Mouse (Mus musculus) testis, adult 2 months (tissue): ENCODE measurements at regions not wholly inside any gene's neighbourhood (a gene's known extent, or its start where the extent isn't known, plus 50 kb on each side); places are given as distances from the start of the nearest gene placed in this dataset.
A peak's percentile ranks its signal among the peaks of the same experiment; 100 is the strongest.

Experiments used
- H3K27ac ChIP-seq: fragments of 200-500 bp; 2 replicates; pipeline ENCODE4 v1.5.1; 2012; ENCODE audit warnings: low read depth, low read length; ENCODE audit not compliant: control insufficient read depth, insufficient read depth
- H3K27me3 ChIP-seq: fragments of 200-500 bp; 2 replicates; pipeline ENCODE4 v1.6.1; 2012; ENCODE audit warnings: mild to moderate bottlenecking, low read length, moderate library complexity; ENCODE audit not compliant: control insufficient read depth, insufficient read depth
- H3K36me3 ChIP-seq: fragments of 200-500 bp; 2 replicates; pipeline ENCODE4 v1.6.1; 2012; ENCODE audit warnings: mild to moderate bottlenecking, low read length; ENCODE audit not compliant: control insufficient read depth, insufficient read depth
- H3K4me1 ChIP-seq: fragments of 200-500 bp; 2 replicates; pipeline ENCODE4 v1.6.1; 2012; ENCODE audit warnings: low read length; ENCODE audit not compliant: control insufficient read depth, insufficient read depth
- H3K4me3 ChIP-seq: fragments of 200-500 bp; 2 replicates; pipeline ENCODE4 v1.5.1; 2012; ENCODE audit warnings: low read depth, mild to moderate bottlenecking, low read length, moderate library complexity, mixed read lengths; ENCODE audit not compliant: control insufficient read depth
- CTCF ChIP-seq: fragments of 200-500 bp; IDR thresholded peaks from 2 replicates; pipeline ENCODE4 v1.5.1; 2012; ENCODE audit warnings: low read depth, mild to moderate bottlenecking, inconsistent platforms, low read length, moderate library complexity; ENCODE audit not compliant: control insufficient read depth, insufficient read depth, insufficient replicate concordance
- POLR2A ChIP-seq: fragments of 200-500 bp; IDR thresholded peaks from 2 replicates; pipeline ENCODE4 v1.6.1; 2012; ENCODE audit warnings: low read depth, mild to moderate bottlenecking, inconsistent platforms, low read length, moderate library complexity; ENCODE audit not compliant: control insufficient read depth

- Histone ChIP-seq H3K27ac (no peak overlapping the region), H3K27me3 (no peaks in the 10 kb centered on the region), H3K36me3 (no peaks in the 10 kb centered on the region), H3K4me3 (no peak overlapping the region), H3K4me1 (no peaks in the 10 kb centered on the region)
- TF ChIP-seq POLR2A: no peak
- no peak for TF ChIP-seq CTCF
Measured at GRCm38 (mm10) chr13:110556355-110557095, 161.7 kb downstream of the Plk2 start.

GRCm38 (mm10) chr13:110557930-110558727 is 163.3 kb downstream of the Plk2 start:
- H3K27ac ChIP-seq: no peak overlapping the region
- TF ChIP-seq POLR2A (no peak), CTCF (no peak)
- no peaks in the 10 kb centered on the region for H3K36me3 ChIP-seq
- H3K27me3 ChIP-seq: no peaks in the 10 kb centered on the region
- H3K4me1 ChIP-seq: no peaks in the 10 kb centered on the region
- H3K4me3 ChIP-seq: no peak overlapping the region

- no peaks in the 10 kb centered on the region; the same call in 1 of the 2 replicates for H3K4me1 ChIP-seq
- no peak overlapping the region for H3K4me3 ChIP-seq
- no peaks in the 10 kb centered on the region for H3K27me3 ChIP-seq
- TF ChIP-seq POLR2A: no peak
- no peak for TF ChIP-seq CTCF
- no peak overlapping the region for H3K27ac ChIP-seq
- H3K36me3 ChIP-seq: no peaks in the 10 kb centered on the region
Measured at GRCm38 (mm10) chr13:110560566-110560965, 165.7 kb downstream of the Plk2 start.

GRCm38 (mm10) chr13:110562499-110562898 is 167.7 kb downstream of the Plk2 start:
- TF ChIP-seq POLR2A: no peak
- no peak for TF ChIP-seq CTCF
- no peak overlapping the region for H3K4me3 ChIP-seq
- no peaks in the 10 kb centered on the region for H3K27me3 ChIP-seq
- no peaks in the 10 kb centered on the region for H3K36me3 ChIP-seq
- no peak overlapping the region for H3K27ac ChIP-seq
- H3K4me1 ChIP-seq: no peaks in the 10 kb centered on the region; the same call in 1 of the 2 replicates

GRCm38 (mm10) chr13:110562902-110563301 is 168.1 kb downstream of the Plk2 start:
- no peak overlapping the region for H3K27ac ChIP-seq
- TF ChIP-seq POLR2A: no peak
- TF ChIP-seq CTCF: no peak
- H3K36me3 ChIP-seq: no peaks in the 10 kb centered on the region
- no peak overlapping the region for H3K4me3 ChIP-seq
- H3K4me1 ChIP-seq: no peaks in the 10 kb centered on the region; the same call in 1 of the 2 replicates
- H3K27me3 ChIP-seq: no peaks in the 10 kb centered on the region

- H3K27me3 ChIP-seq: no peaks in the 10 kb centered on the region
- H3K4me3 ChIP-seq: no peak overlapping the region
- H3K4me1 ChIP-seq: no peaks in the 10 kb centered on the region; the same call in 1 of the 2 replicates
- no peak for TF ChIP-seq CTCF
- no peak for TF ChIP-seq POLR2A
- no peaks in the 10 kb centered on the region for H3K36me3 ChIP-seq
- no peak overlapping the region for H3K27ac ChIP-seq
Measured at GRCm38 (mm10) chr13:110563967-110564366, 169.1 kb downstream of the Plk2 start.

GRCm38 (mm10) chr13:110568482-110569179 is 173.8 kb downstream of the Plk2 start:
- TF ChIP-seq CTCF (no peak), POLR2A (no peak)
- Histone ChIP-seq H3K4me3 (peak overlapping the region; percentile 23), H3K27ac (no peak overlapping the region), H3K36me3 (no peaks in the 10 kb centered on the region), H3K27me3 (no peaks in the 10 kb centered on the region), H3K4me1 (no peaks in the 10 kb centered on the region; the same call in 1 of the 2 replicates)
